Mouse (Mus musculus): Measurements from ENCODE around the gene Cd9.

DNA sequence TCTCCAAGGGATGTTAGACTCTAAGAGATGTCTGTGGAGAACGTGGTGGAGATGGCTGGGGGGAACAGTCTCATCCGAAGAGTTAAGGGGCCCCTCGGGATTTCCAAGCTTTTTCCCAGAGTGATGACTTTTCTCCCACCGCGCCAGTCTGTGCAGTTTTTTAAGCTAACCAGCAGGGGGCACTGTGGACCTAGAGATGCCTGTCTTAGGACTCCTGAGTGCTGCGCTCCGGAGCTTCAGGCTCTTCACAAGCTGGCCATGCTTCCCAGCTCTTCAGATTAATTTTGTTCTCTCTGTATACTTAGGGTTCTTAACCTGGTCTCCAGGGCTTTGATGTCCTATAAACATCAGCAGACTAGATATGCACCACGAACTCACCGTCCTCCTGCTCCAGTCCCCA lies 75.8 kb downstream of the Cd9 start:
- TF ChIP-seq CTCF (IDR thresholded peaks at IDR 0.05; ENCODE audit: extremely low read depth, insufficient read depth, low read length) (peak; percentile 90), POLR2A (IDR thresholded peaks at IDR 0.05; ENCODE audit: extremely low read depth, insufficient read depth, low read length) (no peak)
